ENCODE assay signal across 8 mouse cellular contexts in the genomic region with DNA sequence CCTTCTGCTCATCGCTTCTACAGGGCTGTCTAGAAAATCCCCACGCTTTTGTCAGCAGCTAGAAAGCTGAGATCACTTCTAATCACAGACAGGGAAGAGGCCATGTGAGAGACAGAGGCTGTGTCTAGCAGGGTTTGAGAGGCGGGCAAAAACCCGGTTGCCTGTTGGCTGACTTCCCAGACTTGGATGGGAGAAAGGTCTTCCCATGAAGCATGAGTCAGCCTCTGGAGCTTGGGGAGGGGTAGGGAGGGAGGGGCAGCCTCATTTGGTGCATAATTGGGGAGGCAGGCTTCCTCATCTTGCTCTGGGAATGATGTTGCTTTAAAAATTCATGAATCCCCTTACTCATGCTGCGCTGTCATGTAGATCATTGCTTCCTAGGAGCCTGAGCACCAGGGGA. TPM values are rescaled to one million over a fixed set of nuclear protein-coding genes. Genes with fewer than 3 reads are reported as not detected.
DNase-seq lines count a peak whose midpoint lies in the region; ATAC-seq and TF ChIP-seq lines count a peak whose summit lies in the region.

No protein-coding gene starts in this region.

- 71% methylated on average over 5 of the region's 5 CpGs for WGBS in hindbrain, embryonic 12.5 days
- 86% methylated on average over 5 of the region's 5 CpGs for WGBS in hindbrain, embryonic 10.5 days
- 58% methylated on average over 5 of the region's 5 CpGs for WGBS in kidney, postnatal 0 days
- WGBS in lung, embryonic 16.5 days: 40% methylated on average over 5 of the region's 5 CpGs

- intact Hi-C loops in gastrocnemius, postnatal 14 days (cut with DNase I; ENCODE audit: low total_unique reads): no loop called here

- ATAC-seq in hindbrain, embryonic 12.5 days (ENCODE audit: low FRiP score): peak; percentile 52
- ATAC-seq in kidney, postnatal 0 days (replicated peaks; ENCODE audit: low FRiP score, low read depth): no peak
- peak; percentile 93 for ATAC-seq in lung, embryonic 16.5 days (ENCODE audit: low read depth)

- no peak overlapping the region for H3K27ac ChIP-seq in hindbrain, embryonic 12.5 days
- H3K27ac ChIP-seq in hindbrain, embryonic 10.5 days: no peak overlapping the region
- H3K27ac ChIP-seq in kidney, postnatal 0 days: no peak overlapping the region
- H3K27ac ChIP-seq in lung, embryonic 16.5 days (ENCODE audit: low read length): no peak overlapping the region

- H3K9me3 ChIP-seq in hindbrain, embryonic 12.5 days (replicated peaks): no peaks in the 10 kb centered on the region
- H3K9me3 ChIP-seq in hindbrain, embryonic 10.5 days: no peaks in the 10 kb centered on the region
- no peaks in the 10 kb centered on the region for H3K9me3 ChIP-seq in kidney, postnatal 0 days (replicated peaks; ENCODE audit: low read length)
- no peaks in the 10 kb centered on the region for H3K9me3 ChIP-seq in lung, embryonic 16.5 days (ENCODE audit: control insufficient read depth, low read length)

- no peak overlapping the region for H3K4me3 ChIP-seq in hindbrain, embryonic 12.5 days
- H3K4me3 ChIP-seq in hindbrain, embryonic 10.5 days: no peak overlapping the region
- H3K4me3 ChIP-seq in kidney, postnatal 0 days (replicated peaks; ENCODE audit: low read depth, low read length): no peak overlapping the region
- no peak overlapping the region for H3K4me3 ChIP-seq in lung, embryonic 16.5 days (ENCODE audit: low read length)

- no peak for DNase-seq in hindbrain, embryonic 10.5 days (ENCODE audit: low spot score)
- DNase-seq in adrenal gland, postnatal 36 days: peak; percentile 86 to 88
- DNase-seq in gastrocnemius, postnatal 14 days: peak; percentile 46
- peak; percentile 12 for DNase-seq in kidney, postnatal 0 days (ENCODE audit: low spot score)
- DNase-seq in right cerebral cortex, postnatal 4 days: peak; percentile 52
- DNase-seq in embryo, embryonic 10 days (ENCODE audit: low spot score): no peak

- H3K4me1 ChIP-seq in hindbrain, embryonic 12.5 days: 0 out of 2 replicates have a peak, but pooled peaks cover 4% of the 10 kb centered on the region
- H3K4me1 ChIP-seq in hindbrain, embryonic 10.5 days (replicated peaks): no peaks in the 10 kb centered on the region
- no peaks in the 10 kb centered on the region for H3K4me1 ChIP-seq in kidney, postnatal 0 days (replicated peaks; ENCODE audit: insufficient read depth, low read length)
- H3K4me1 ChIP-seq in lung, embryonic 16.5 days (replicated peaks; ENCODE audit: control insufficient read depth, insufficient read depth, low read length): 0 out of 2 replicates have a peak, but pooled peaks cover 3% of the 10 kb centered on the region

- H3K4me2 ChIP-seq in hindbrain, embryonic 12.5 days (replicated peaks): no peak overlapping the region
- no peak overlapping the region for H3K4me2 ChIP-seq in kidney, postnatal 0 days (ENCODE audit: low read length)
- no peak overlapping the region for H3K4me2 ChIP-seq in lung, embryonic 16.5 days (ENCODE audit: low read depth, low read length)

- TF ChIP-seq CTCF in kidney, postnatal 0 days (IDR thresholded peaks at IDR 0.05; ENCODE audit: low read depth): no peak

- H3K9ac ChIP-seq in hindbrain, embryonic 12.5 days: no peak overlapping the region
- no peak overlapping the region for H3K9ac ChIP-seq in kidney, postnatal 0 days (ENCODE audit: low read depth, low read length)
- no peak overlapping the region for H3K9ac ChIP-seq in lung, embryonic 16.5 days (ENCODE audit: low read length)

- H3K36me3 ChIP-seq in hindbrain, embryonic 12.5 days: no peaks in the 10 kb centered on the region
- H3K36me3 ChIP-seq in hindbrain, embryonic 10.5 days: no peaks in the 10 kb centered on the region
- no peaks in the 10 kb centered on the region for H3K36me3 ChIP-seq in kidney, postnatal 0 days (ENCODE audit: insufficient read depth, low read length)
- H3K36me3 ChIP-seq in lung, embryonic 16.5 days (ENCODE audit: control insufficient read depth, insufficient read depth, low read length): no peaks in the 10 kb centered on the region

- H3K27me3 ChIP-seq in hindbrain, embryonic 12.5 days: no peaks in the 10 kb centered on the region
- H3K27me3 ChIP-seq in hindbrain, embryonic 10.5 days (ENCODE audit: insufficient read depth, poor library complexity, severe bottlenecking): no peaks in the 10 kb centered on the region
- no peaks in the 10 kb centered on the region for H3K27me3 ChIP-seq in kidney, postnatal 0 days (ENCODE audit: insufficient read depth, low read length)
- H3K27me3 ChIP-seq in lung, embryonic 16.5 days (ENCODE audit: control insufficient read depth, insufficient read depth, low read depth, low read length): no peaks in the 10 kb centered on the region

RNA-seq across cellular contexts. Expression of a gene that starts 57.0 kb away (rescaled TPM):
- 2.5 and 3.7 TPM in 2 replicates for polyA plus RNA-seq in hindbrain, embryonic 12.5 days (2016; fragmentation: Nextera tagmentation; extraction: Ambion mirVana)
- 0.76 and 1.1 TPM in 2 replicates for polyA plus RNA-seq in hindbrain, embryonic 10.5 days (2016; fragmentation: Nextera tagmentation; extraction: Ambion mirVana)
- 1 to 10 TPM; 2.2 to 2.5 TPM for total RNA-seq in adrenal gland, postnatal 36 days (2021)
- total RNA-seq in gastrocnemius, postnatal 14 days (2021): not detected
- polyA plus RNA-seq in kidney, postnatal 0 days (2015; fragmentation: Nextera tagmentation; extraction: Ambion mirVana): 0.37 and 0.51 TPM in 2 replicates
- 1.7 TPM in 2 replicates for polyA plus RNA-seq in lung, embryonic 16.5 days (2015; fragmentation: Nextera tagmentation; extraction: Ambion mirVana)

Comparison
In these comparisons a context has a peak if more than half of its experiments do, and no peak if none do; other contexts are left out.
1. DNase-seq: peak in adrenal gland, postnatal 36 days (2 of 2), gastrocnemius, postnatal 14 days (single experiment), kidney, postnatal 0 days (single experiment) and right cerebral cortex, postnatal 4 days (single experiment); none in hindbrain, embryonic 10.5 days (single experiment) and embryo, embryonic 10 days (single experiment).